Mouse (Mus musculus): ENCODE data around the gene Zbtb1. TPM values are rescaled to one million over a fixed set of nuclear protein-coding genes. Genes with fewer than 3 reads are reported as not detected.

The Zbtb1 gene
- total RNA-seq, 2 experiments from 2014 or later: 3.9 to 4.0 TPM

- no peak for DNase-seq (ENCODE audit: low spot score)
These were observed 1.3 kb upstream of the Zbtb1 start for GRCm38 (mm10) chr12:76368790-76369205.

DNA sequence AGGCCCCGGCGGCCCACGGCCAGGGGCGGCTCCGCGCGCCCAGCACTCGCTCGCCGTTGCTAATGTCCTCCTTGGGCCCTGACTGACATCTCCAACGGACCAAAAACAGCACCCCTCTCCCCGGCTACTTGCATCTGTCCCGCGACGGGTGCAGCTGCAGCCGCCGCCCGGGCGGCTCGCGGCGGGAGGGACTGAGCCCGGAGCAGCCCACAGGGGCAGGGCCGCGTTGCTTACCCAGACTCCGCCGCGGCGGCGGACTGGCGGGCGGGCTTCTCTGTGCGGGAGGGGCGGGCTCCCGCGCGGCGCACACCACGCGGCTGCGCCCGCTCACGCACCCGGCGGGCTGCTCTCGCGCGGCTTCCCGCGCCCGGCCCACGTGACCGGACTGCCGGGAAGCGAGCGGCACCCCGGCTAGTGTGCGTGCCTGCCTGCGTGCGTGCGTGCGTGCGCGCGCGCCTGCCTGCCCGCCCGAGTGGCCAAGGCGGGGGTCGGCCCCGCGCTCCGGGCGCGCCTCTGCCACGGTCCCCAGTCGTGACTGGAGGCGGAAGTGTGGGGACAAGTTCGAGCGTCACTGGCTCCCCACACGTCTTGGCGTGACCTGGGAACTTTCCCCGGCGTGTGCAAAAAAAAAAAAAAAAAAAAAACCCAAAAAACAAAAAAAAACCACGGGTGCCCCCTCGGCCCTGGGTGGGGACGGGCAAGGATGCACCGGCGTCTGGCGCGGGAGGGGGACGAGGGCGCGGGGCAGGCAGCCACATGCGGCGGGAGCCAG, 674 bp upstream of the Zbtb1 start, which contains the start of gene Zbtb25:
Gene Zbtb25, minus strand, starts transcription at position 397 of the 772 bp plus-strand sequence.
- DNase-seq (ENCODE audit: low spot score): peak; percentile 77

DNA sequence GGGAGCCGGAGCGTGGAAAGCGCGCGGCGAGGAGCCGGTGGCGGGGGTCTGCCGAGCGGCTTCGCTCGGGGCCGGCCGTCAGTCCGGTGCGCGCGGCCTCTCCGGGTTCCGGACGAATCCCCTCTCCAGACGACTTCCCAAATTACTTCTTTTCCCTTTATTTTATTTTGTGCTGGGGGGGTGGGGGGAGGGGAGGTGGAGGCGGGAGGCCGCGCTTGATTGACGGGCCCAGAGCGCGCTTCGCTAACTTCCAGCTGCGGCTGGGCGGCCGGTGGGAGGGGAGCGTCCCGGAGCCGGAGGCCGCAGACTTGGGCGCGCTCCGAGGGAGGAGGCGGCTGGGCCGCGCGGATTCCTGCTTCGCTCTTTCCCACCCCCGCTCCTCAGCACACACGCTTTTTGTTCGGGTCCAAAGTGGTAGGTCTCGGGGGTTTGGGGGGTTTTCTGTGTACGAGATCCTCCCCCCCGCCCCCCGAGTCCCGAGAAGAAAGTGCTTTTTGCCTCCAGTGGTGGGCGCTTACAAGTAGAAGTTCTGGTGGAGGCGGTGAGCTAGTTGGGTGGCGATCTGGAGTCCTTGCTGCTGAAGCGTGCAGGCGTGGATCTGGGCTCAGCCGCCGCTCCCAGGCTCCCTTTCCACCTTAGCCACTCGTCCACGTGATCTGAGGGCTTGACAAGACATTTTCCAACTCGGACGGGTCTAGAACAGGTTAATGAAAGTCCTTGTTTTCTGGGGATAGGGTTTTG, 935 bp downstream of the Zbtb1 start:
- DNase-seq (ENCODE audit: low spot score): peak; percentile 79

- DNase-seq (ENCODE audit: low spot score): no peak
These were observed 2.0 kb downstream of the Zbtb1 start for GRCm38 (mm10) chr12:76372046-76372445.

GRCm38 (mm10) chr12:76372881-76373818, 3.1 kb downstream of the Zbtb1 start:
- no peak for DNase-seq (ENCODE audit: low spot score)

GRCm38 (mm10) chr12:76373991-76374390, 3.9 kb downstream of the Zbtb1 start:
- DNase-seq (ENCODE audit: low spot score): no peak

- no peak for DNase-seq (ENCODE audit: low spot score)
These were observed 4.8 kb downstream of the Zbtb1 start for GRCm38 (mm10) chr12:76374911-76375310.

DNA sequence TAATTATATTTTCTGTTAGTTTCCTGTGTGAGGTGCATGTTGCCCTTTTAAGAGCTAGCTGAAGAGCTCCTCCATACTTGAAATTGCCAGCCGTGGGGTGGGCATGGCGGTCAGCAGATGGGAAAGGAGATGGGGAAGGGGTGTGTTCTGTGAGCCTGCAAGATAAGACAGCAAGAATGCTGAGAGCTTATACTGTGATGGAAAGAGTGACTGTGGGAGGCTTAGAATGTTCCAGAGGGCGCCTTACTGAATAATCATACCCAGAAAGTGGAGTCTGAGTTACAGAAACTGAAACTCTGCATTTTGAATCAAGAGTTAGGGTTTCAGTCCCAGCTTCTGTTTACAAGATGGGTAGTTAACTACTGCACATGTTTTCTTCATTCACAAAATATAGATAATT, 5.4 kb downstream of the Zbtb1 start:
- no peak for DNase-seq (ENCODE audit: low spot score)

DNA sequence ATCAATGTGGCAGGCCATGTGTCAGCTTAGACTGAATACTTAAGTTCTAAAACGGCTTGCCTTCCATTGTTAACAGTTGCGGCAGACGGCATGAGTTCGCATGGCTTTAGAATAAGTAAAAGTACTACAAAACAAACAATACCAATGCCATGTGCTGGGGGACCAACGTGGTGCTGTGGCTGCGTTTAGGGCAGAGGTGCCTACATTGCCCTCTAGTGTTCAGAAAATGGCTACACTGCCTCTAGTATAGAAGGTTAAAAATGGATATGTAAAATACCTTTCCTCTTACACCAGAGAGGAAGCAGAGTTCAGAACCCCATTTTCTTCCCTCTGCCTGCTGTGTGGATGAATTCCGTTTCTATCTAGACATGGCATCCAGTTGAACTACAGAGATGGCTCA, 6.6 kb downstream of the Zbtb1 start:
- no peak for DNase-seq (ENCODE audit: low spot score)

DNA sequence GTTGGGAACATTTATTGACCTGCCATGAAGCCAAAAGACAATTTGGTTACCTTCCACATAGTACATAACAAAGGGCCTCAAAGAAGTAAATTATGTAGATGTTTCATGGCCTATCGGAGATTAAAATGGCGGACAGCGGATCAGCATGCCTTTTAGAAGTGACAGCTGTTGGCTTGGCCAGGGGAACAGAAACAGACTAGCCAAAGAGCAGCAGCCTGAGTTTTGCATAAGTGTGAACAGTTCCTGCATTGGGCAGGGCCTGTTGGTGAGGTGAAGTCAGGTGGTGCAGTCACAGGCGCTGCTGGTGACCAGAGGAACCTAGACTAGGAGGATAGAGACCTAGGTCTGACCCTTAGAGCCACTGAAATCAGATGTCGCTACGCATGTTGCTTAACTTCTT, 7.0 kb downstream of the Zbtb1 start:
- no peak for DNase-seq (ENCODE audit: low spot score)

GRCm38 (mm10) chr12:76377726-76378125, 7.7 kb downstream of the Zbtb1 start:
- DNase-seq (ENCODE audit: low spot score): no peak

DNA sequence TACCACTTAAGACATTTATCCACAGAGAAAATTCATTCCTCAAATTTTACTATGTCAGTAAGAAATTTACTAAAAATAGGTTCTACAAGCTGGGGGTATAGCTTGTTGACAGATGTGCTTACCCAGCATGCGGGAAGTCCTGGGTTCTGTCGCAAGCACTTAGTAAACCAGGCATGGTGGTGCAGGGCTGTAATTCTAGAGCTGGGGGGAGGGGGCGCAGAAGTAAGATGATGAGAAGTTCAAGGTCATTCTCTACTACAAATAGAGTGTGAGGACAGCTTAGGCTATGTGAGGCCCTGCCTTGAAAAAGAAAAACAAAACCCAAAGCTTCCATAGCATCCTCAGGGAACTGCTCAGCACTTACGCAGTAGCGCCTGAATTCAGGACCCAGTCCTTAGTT, 8.5 kb downstream of the Zbtb1 start:
- no peak for DNase-seq (ENCODE audit: low spot score)

DNA sequence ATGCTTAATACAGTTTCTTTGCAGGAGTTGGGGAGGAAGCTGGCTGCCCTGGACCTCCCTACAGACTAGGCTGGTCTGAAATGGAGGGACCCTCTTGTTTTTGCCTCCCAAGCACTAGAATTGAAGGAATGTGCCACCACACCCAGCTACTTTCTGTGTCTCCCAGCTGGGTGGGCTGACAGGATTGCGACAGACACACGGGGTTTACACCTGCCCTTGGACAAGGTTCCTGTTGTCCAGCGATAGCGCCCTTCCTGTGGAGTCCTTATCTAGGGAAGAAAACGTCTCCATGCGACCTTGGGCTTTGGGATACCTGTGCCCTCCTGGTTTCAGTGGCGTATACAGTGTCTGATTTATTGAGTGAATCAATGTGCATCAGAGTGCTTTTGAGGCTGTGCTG, 10.1 kb downstream of the Zbtb1 start:
- no peak for DNase-seq (ENCODE audit: low spot score)

DNA sequence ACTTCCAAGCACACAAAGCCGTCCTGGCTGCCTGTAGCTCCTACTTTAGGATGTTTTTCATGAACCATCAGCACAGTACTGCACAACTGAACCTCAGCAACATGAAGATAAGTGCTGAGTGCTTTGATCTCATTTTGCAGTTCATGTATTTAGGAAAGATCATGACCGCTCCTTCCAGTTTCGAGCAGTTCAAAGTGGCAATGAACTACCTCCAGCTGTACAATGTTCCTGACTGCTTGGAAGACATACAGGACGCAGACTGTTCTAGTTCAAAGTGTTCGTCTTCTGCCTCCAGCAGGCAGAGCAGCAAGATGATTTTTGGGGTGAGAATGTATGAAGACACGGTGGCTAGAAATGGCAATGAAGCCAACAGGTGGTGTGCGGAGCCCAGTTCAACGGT, 15.3 kb downstream of the Zbtb1 start:
- no peak for DNase-seq (ENCODE audit: low spot score)

DNA sequence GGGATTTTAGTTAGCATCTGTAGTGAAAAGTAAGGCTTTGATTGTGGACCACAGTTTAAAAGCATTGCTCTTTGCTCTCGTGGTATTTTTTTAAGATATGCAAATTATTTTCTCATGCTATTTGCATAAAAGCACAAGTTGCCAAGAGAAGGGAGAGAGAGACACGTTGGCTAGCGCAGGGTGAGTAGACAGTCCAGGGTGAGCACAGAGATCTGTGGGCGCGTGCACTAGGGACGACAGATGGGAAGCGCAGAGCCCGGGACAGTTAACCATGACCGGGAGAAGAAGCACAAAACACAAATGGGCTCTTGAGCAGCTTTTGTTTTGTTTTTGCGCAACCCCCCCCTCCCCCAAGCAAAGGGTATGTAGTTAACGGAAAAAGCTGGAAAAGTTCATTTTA, 18.7 kb downstream of the Zbtb1 start:
- DNase-seq (ENCODE audit: low spot score): no peak

GRCm38 (mm10) chr12:76391595-76392271, 21.7 kb downstream of the Zbtb1 start:
- no peak for DNase-seq (ENCODE audit: low spot score)

DNA sequence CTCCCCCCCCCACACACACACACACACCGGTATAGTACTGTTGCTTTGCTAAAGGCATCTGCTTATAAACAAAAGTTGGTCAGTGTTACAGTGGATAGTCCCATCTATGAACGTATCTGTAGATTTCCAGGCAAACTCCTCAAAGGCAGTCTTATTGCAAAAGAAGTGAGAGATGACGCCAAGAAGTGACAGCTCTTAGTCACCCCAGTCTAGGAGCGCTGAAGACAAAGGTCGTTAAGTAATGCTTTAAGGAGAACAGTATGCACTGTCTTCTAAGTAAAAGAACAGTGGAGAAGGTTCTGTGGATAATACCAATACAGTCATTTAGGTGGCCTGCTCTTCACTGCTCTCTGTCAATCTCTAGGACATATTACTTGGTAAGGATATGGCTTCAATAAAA, 22.9 kb downstream of the Zbtb1 start:
- DNase-seq (ENCODE audit: low spot score): no peak

GRCm38 (mm10) chr12:76397281-76397680, 27.2 kb downstream of the Zbtb1 start:
- DNase-seq (ENCODE audit: low spot score): no peak

DNA sequence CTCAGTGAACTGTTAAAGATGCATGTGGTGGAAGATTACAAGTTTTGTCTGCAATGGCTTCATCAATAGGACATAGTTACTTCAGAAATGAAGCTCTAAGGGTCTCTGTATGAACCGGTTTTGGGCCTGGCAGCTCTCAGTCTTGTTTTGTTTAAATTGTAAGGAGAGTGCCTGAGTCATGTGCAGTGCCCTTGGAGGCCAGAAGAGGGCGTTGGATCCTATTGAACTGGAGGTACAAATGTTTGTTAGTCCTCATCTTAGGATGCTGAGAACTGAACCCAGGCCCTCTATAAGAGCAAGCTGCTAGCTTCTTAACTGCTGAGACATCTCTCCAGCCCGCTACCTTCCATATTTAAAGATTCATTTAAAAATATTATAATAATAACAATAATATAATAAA, 31.6 kb downstream of the Zbtb1 start:
- DNase-seq (ENCODE audit: low spot score): no peak

DNA sequence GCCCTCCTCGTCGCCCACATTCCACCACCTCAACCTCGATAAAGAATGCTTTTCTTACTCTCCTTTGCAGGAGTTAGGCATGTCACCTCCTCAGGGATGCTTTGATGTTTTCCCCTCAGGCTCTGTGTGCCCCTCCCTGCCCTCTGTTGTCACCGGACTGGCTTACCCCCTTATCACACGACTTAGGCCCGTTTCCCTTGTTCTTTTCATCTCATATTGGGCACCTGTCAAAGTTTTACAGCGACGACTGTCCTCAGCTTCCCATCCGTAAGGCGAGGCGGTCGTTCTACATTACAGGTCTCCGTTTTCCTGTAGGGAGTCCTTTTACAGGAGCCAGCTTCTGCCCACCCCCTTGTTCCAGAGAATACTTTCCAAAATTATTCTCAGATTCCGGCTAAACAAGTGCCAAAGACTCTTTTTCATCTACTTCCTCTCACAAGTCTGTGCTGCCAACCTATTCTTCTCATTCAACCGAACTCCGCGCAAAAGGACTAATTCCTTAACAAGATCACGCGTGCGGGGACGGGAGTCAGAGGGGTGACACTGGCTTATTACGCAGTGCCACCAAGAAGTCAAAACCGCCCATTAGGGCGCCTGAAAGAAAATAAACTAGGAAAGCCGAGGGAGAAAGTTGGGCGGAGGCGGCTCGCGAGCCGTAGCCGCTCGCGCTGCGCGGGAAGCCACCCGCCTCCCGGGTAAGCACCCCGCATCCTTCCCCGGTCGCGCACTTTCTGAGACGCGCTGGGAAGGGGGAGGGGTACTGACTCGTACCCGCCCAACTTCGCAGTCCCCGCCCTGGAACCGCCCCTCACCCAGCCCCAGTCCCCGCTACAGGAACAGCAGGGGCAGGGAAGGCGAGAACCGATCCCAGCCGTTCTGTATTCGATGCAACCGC, 33.2 kb downstream of the Zbtb1 start:
- no peak for DNase-seq (ENCODE audit: low spot score)
